Mouse (Mus musculus): ENCODE data around the gene Ralgapb. TPM values are rescaled to one million over a fixed set of nuclear protein-coding genes. Genes with fewer than 3 reads are reported as not detected.

Gene Ralgapb
- polyA plus RNA-seq, 1 experiment, result 18.8 TPM

DNA sequence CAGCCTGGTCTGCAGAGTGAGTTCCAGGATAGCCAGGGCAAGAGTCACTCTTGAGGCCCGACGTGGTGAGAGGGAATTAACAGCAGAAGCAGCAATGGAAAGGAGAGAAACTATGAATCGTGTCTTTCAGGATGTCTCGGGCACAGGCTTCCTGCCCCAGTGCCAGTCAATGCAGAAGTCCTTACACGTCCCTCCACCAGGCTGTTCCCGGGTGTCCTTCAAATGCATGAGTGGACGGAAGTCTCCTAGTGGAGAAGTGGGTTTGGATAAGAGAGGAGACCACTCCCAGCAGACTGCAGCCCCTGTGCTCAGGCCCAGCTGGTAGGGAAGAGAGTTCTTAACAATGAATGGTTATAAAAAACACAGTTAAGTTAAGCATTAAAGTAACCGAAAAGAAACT lies 41.3 kb upstream of the Ralgapb start:
- TF ChIP-seq CTCF (IDR thresholded peaks at IDR 0.05; ENCODE audit: control insufficient read depth, insufficient read depth, insufficient replicate concordance, low read depth, low read length) (no peak), POLR2A (IDR thresholded peaks at IDR 0.05; ENCODE audit: control insufficient read depth, low read depth, low read length) (no peak)
- H3K36me3 ChIP-seq (ENCODE audit: control insufficient read depth, insufficient read depth, low read length), result no peaks in the 10 kb centered on the region

GRCm38 (mm10) chr2:158369474-158370172 lies 40.0 kb upstream of the Ralgapb start:
- no peaks in the 10 kb centered on the region for H3K36me3 ChIP-seq (ENCODE audit: control insufficient read depth, insufficient read depth, low read length)
- H3K27ac ChIP-seq (ENCODE audit: control insufficient read depth, insufficient read depth, low read depth, low read length), result peak overlapping the region; percentile 75; the same call in 1 of the 2 replicates
- H3K4me1 ChIP-seq (ENCODE audit: control insufficient read depth, insufficient read depth, low read length), result peaks cover 4% of the 10 kb centered on the region
- TF ChIP-seq CTCF (IDR thresholded peaks at IDR 0.05; ENCODE audit: control insufficient read depth, insufficient read depth, insufficient replicate concordance, low read depth, low read length) (no peak), POLR2A (IDR thresholded peaks at IDR 0.05; ENCODE audit: control insufficient read depth, low read depth, low read length) (no peak)
- H3K27me3 ChIP-seq (ENCODE audit: control insufficient read depth, insufficient read depth, low read length), result no peaks in the 10 kb centered on the region
- peak overlapping the region; percentile 83 for H3K4me3 ChIP-seq (ENCODE audit: control insufficient read depth, low read depth, low read length)

More for the DNA sequence above, 41.3 kb upstream of the Ralgapb start:
- H3K4me3 ChIP-seq (ENCODE audit: control insufficient read depth, low read depth, low read length), result no peak overlapping the region
- peaks cover 4% of the 10 kb centered on the region for H3K4me1 ChIP-seq (ENCODE audit: control insufficient read depth, insufficient read depth, low read length)
- H3K27ac ChIP-seq (ENCODE audit: control insufficient read depth, insufficient read depth, low read depth, low read length), result no peak overlapping the region
- H3K27me3 ChIP-seq (ENCODE audit: control insufficient read depth, insufficient read depth, low read length), result no peaks in the 10 kb centered on the region

DNA sequence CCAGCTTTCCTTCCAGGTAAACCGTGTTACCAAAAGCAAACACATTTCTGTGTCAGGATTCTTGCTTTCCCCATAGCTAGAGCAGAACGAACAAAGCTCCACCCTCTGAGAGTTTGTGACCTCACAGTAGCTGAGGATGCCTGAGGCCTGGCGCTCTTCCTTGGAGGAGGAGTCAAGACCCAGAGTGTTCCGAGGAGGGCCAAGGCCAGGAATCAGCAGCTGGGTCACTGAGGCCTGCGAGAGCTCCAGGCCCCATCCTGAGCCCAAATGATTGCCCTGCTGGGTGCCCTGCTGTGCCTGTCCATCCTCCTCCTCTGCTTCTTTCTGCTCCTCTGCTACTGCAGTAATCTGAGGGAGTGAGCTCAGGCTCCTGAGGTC lies 39.5 kb upstream of the Ralgapb start:
- H3K4me3 ChIP-seq (ENCODE audit: control insufficient read depth, low read depth, low read length), result peak overlapping the region; percentile 83
- H3K27me3 ChIP-seq (ENCODE audit: control insufficient read depth, insufficient read depth, low read length), result no peaks in the 10 kb centered on the region
- peak overlapping the region; percentile 75 for H3K27ac ChIP-seq (ENCODE audit: control insufficient read depth, insufficient read depth, low read depth, low read length)
- TF ChIP-seq CTCF (IDR thresholded peaks at IDR 0.05; ENCODE audit: control insufficient read depth, insufficient read depth, insufficient replicate concordance, low read depth, low read length) (no peak), POLR2A (IDR thresholded peaks at IDR 0.05; ENCODE audit: control insufficient read depth, low read depth, low read length) (peak; percentile 45; the same call in 1 of the 2 replicates)
- H3K4me1 ChIP-seq (ENCODE audit: control insufficient read depth, insufficient read depth, low read length), result peaks cover 4% of the 10 kb centered on the region
- no peaks in the 10 kb centered on the region for H3K36me3 ChIP-seq (ENCODE audit: control insufficient read depth, insufficient read depth, low read length)

DNA sequence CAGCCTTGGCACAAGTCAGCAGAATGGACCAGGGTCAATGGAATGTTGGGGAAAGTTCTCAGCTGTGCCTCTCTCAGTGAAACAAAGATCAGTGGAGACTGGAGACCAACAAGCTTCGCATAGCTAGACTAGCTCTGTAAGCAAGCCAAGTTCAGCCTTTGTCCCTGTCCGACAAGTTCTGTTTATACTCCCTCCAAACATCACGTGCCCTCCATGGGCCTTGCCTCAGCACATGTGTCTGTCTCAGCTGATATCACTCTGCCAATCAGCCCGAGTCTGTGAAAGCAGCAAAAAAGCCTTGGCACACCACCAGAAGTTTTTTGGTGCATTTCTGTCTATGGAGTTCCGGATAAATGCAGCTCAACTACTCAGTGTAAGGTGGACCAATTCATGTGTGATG lies 36.6 kb upstream of the Ralgapb start:
- no peak overlapping the region for H3K4me3 ChIP-seq (ENCODE audit: control insufficient read depth, low read depth, low read length)
- no peaks in the 10 kb centered on the region for H3K27me3 ChIP-seq (ENCODE audit: control insufficient read depth, insufficient read depth, low read length)
- H3K36me3 ChIP-seq (ENCODE audit: control insufficient read depth, insufficient read depth, low read length), result no peaks in the 10 kb centered on the region
- TF ChIP-seq CTCF (IDR thresholded peaks at IDR 0.05; ENCODE audit: control insufficient read depth, insufficient read depth, insufficient replicate concordance, low read depth, low read length) (no peak), POLR2A (IDR thresholded peaks at IDR 0.05; ENCODE audit: control insufficient read depth, low read depth, low read length) (no peak)
- peaks cover 4% of the 10 kb centered on the region for H3K4me1 ChIP-seq (ENCODE audit: control insufficient read depth, insufficient read depth, low read length)
- H3K27ac ChIP-seq (ENCODE audit: control insufficient read depth, insufficient read depth, low read depth, low read length), result no peak overlapping the region

GRCm38 (mm10) chr2:158373516-158373915 lies 36.1 kb upstream of the Ralgapb start:
- Histone ChIP-seq H3K27ac (ENCODE audit: control insufficient read depth, insufficient read depth, low read depth, low read length) (no peak overlapping the region), H3K36me3 (ENCODE audit: control insufficient read depth, insufficient read depth, low read length) (no peaks in the 10 kb centered on the region), H3K4me1 (ENCODE audit: control insufficient read depth, insufficient read depth, low read length) (peaks cover 4% of the 10 kb centered on the region), H3K27me3 (ENCODE audit: control insufficient read depth, insufficient read depth, low read length) (no peaks in the 10 kb centered on the region), H3K4me3 (ENCODE audit: control insufficient read depth, low read depth, low read length) (no peak overlapping the region)
- TF ChIP-seq CTCF (IDR thresholded peaks at IDR 0.05; ENCODE audit: control insufficient read depth, insufficient read depth, insufficient replicate concordance, low read depth, low read length) (no peak), POLR2A (IDR thresholded peaks at IDR 0.05; ENCODE audit: control insufficient read depth, low read depth, low read length) (no peak)

GRCm38 (mm10) chr2:158375443-158376122 lies 34.1 kb upstream of the Ralgapb start, which contains the start of gene Snhg11:
Gene Snhg11, plus strand, starts transcription at chr2:158375638.
- no peaks in the 10 kb centered on the region; the same call in 1 of the 2 replicates for H3K4me1 ChIP-seq (ENCODE audit: control insufficient read depth, insufficient read depth, low read length)
- H3K27ac ChIP-seq (ENCODE audit: control insufficient read depth, insufficient read depth, low read depth, low read length), result no peak within 1 kb of the TSS
- H3K36me3 ChIP-seq (ENCODE audit: control insufficient read depth, insufficient read depth, low read length), result no peaks in the 10 kb centered on the region
- peak within 1 kb of the TSS; percentile 74 for H3K4me3 ChIP-seq (ENCODE audit: control insufficient read depth, low read depth, low read length)
- H3K27me3 ChIP-seq (ENCODE audit: control insufficient read depth, insufficient read depth, low read length), result no peaks in the 10 kb centered on the region
- no peak for TF ChIP-seq POLR2A (IDR thresholded peaks at IDR 0.05; ENCODE audit: control insufficient read depth, low read depth, low read length)
- peak; percentile 77; the same call in 1 of the 2 replicates for TF ChIP-seq CTCF (IDR thresholded peaks at IDR 0.05; ENCODE audit: control insufficient read depth, insufficient read depth, insufficient replicate concordance, low read depth, low read length)

DNA sequence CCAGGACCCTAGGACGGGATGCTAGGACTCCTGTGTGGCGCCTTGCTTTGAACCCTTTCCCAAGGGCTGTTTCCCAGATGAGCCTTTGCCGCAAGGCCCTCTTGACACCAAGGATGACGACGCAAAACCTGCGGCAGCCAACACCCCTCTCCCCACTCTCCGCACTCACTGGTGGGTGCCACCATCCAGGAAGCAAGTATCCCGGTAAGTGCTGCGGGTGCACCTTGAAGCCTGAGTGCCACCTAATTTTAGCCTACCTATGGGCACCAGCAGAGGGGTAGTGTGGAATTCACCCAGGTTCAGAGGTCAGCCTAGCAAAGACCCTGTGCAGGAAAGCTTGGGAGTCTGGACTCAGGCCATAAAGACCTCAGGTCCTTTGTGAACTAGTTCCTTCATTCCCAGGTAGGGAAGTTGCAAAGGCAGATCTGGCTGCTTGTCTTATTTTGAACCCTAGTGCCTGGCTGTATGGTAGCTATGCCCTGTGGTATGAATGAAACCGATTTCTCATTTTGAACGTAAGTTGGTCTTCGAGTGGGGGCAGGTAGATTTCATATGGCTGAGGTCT lies 33.4 kb upstream of the Ralgapb start:
- Histone ChIP-seq H3K4me1 (ENCODE audit: control insufficient read depth, insufficient read depth, low read length) (no peaks in the 10 kb centered on the region; the same call in 1 of the 2 replicates), H3K27me3 (ENCODE audit: control insufficient read depth, insufficient read depth, low read length) (no peaks in the 10 kb centered on the region)

More for the DNA sequence above, 33.4 kb upstream of the Ralgapb start:
- H3K27ac ChIP-seq (ENCODE audit: control insufficient read depth, insufficient read depth, low read depth, low read length), result no peak overlapping the region
- peak overlapping the region; percentile 74 for H3K4me3 ChIP-seq (ENCODE audit: control insufficient read depth, low read depth, low read length)
- TF ChIP-seq CTCF (IDR thresholded peaks at IDR 0.05; ENCODE audit: control insufficient read depth, insufficient read depth, insufficient replicate concordance, low read depth, low read length), result no peak
- TF ChIP-seq POLR2A (IDR thresholded peaks at IDR 0.05; ENCODE audit: control insufficient read depth, low read depth, low read length), result no peak
- no peaks in the 10 kb centered on the region for H3K36me3 ChIP-seq (ENCODE audit: control insufficient read depth, insufficient read depth, low read length)

All from testis, adult 2 months (tissue).